Mouse (Mus musculus) CH12.LX (cell line): ENCODE measurements around the gene Ubap2l. TPM values are rescaled to one million over a fixed set of nuclear protein-coding genes. Genes with fewer than 3 reads are reported as not detected.

Source experiments
- DNase-seq: peaks from one replicate; pipeline ENCODE4 v3.0.0-alpha.2; 2013; ENCODE audit errors: extremely low read depth
- H3K27ac ChIP-seq: 2 replicates; pipeline ENCODE4 v1.5.1; 2012; ENCODE audit warnings: low read depth, mild to moderate bottlenecking, control low read depth, moderate library complexity; ENCODE audit not compliant: insufficient read depth
- H3K27me3 ChIP-seq: replicated peaks from 2 replicates; pipeline ENCODE3; 2012; ENCODE audit warnings: inconsistent platforms
- H3K36me3 ChIP-seq, 2 experiments: replicated peaks in 1 of 2; 2 replicates each; pipeline versions ENCODE3 to v1.6.1; 2012; ENCODE audit warnings: inconsistent platforms in 1 of 2, low read length in 1 of 2, mild to moderate bottlenecking in 1 of 2, mixed read lengths in 1 of 2, moderate library complexity in 1 of 2; ENCODE audit not compliant: control insufficient read depth in 1 of 2, insufficient read depth in 1 of 2
- H3K4me1 ChIP-seq, 2 experiments: 2 replicates each; pipeline ENCODE4 v1.6.1; 2012; ENCODE audit warnings: inconsistent platforms in 1 of 2, moderate library complexity in 1 of 2; ENCODE audit not compliant: insufficient read depth in 2 of 2, control insufficient read depth in 1 of 2
- H3K4me2 ChIP-seq: 2 replicates; pipeline ENCODE4 v1.6.1; 2012; ENCODE audit warnings: low read depth, mild to moderate bottlenecking, control low read depth; ENCODE audit not compliant: poor library complexity, insufficient read depth, severe bottlenecking
- H3K4me3 ChIP-seq, 3 experiments: fragments of 150-350 bp in 1 of 3; sonication (generic) in 1 of 3; replicated peaks in 1 of 3; 2 replicates each; pipeline versions ENCODE3 to v1.5.1; 2011 to 2012; ENCODE audit warnings: low read depth in 2 of 3, low read length in 2 of 3, mild to moderate bottlenecking in 2 of 3, moderate library complexity in 2 of 3, control low read depth in 1 of 3, improper control_type of control experiment in 1 of 3, inconsistent platforms in 1 of 3, mixed read lengths in 1 of 3; ENCODE audit not compliant: poor library complexity in 1 of 3
- H3K79me2 ChIP-seq: replicated peaks from 2 replicates; pipeline ENCODE4 v1.6.1; 2012; ENCODE audit warnings: mild to moderate bottlenecking, moderate library complexity; ENCODE audit not compliant: control insufficient read depth, poor library complexity, insufficient read depth, severe bottlenecking; ENCODE audit errors: extremely low read depth
- H3K9ac ChIP-seq: 2 replicates; pipeline ENCODE4 v1.6.1; 2012; ENCODE audit warnings: low read depth, mild to moderate bottlenecking, control low read depth, moderate library complexity; ENCODE audit not compliant: insufficient read depth
- H3K9me3 ChIP-seq: replicated peaks from 2 replicates; pipeline ENCODE3; 2012; ENCODE audit warnings: low read length, inconsistent platforms, mixed read lengths
- CTCF ChIP-seq, 2 experiments: IDR thresholded peaks in 1 of 2; conservative IDR thresholded peaks in 1 of 2; 2 replicates each; pipeline ENCODE4 v1.5.1; 2011 to 2012; ENCODE audit warnings: low read depth in 2 of 2, low read length in 2 of 2, improper control_type of control experiment in 1 of 2, inconsistent platforms in 1 of 2, mild to moderate bottlenecking in 1 of 2, moderate library complexity in 1 of 2
- E2F4 ChIP-seq: IDR thresholded peaks from 2 replicates; pipeline ENCODE4 v1.6.1; 2011; ENCODE audit warnings: low read depth, low read length, improper control_type of control experiment; ENCODE audit not compliant: insufficient replicate concordance
- ELF1 ChIP-seq: IDR thresholded peaks from 2 replicates; pipeline ENCODE4 v1.6.1; 2014; ENCODE audit warnings: low read depth, mild to moderate bottlenecking, inconsistent platforms, low read length, improper control_type of control experiment
- IRF4 ChIP-seq: IDR thresholded peaks from 2 replicates; pipeline ENCODE4 v1.6.1; 2014; ENCODE audit warnings: low read depth, mild to moderate bottlenecking, inconsistent platforms, low read length, improper control_type of control experiment
- JUND ChIP-seq: conservative IDR thresholded peaks from 2 replicates; pipeline ENCODE4 v1.6.1; 2011; ENCODE audit warnings: low read depth, low read length, improper control_type of control experiment
- KAT2A ChIP-seq: IDR thresholded peaks from 2 replicates; pipeline ENCODE4 v1.6.1; 2012; ENCODE audit warnings: low read length, improper control_type of control experiment, inconsistent platforms; ENCODE audit not compliant: insufficient replicate concordance
- MEF2A ChIP-seq: IDR thresholded peaks from 2 replicates; pipeline ENCODE4 v1.6.1; 2014; ENCODE audit warnings: low read depth, mild to moderate bottlenecking, inconsistent platforms, low read length, improper control_type of control experiment, borderline replicate concordance
- MXI1 ChIP-seq: IDR thresholded peaks from 2 replicates; pipeline ENCODE4 v1.6.1; 2011; ENCODE audit warnings: mild to moderate bottlenecking, low read depth, low read length, improper control_type of control experiment
- MYC ChIP-seq: IDR thresholded peaks from 2 replicates; pipeline ENCODE4 v1.6.1; 2011; ENCODE audit warnings: low read depth, mild to moderate bottlenecking, improper control_type of control experiment, low read length
- NELFE ChIP-seq: IDR thresholded peaks from 2 replicates; pipeline ENCODE4 v1.6.1; 2011; ENCODE audit warnings: low read depth, low read length, improper control_type of control experiment
- NRF1 ChIP-seq: IDR thresholded peaks from 2 replicates; pipeline ENCODE4 v1.6.1; 2014; ENCODE audit warnings: low read depth, mild to moderate bottlenecking, inconsistent platforms, low read length, improper control_type of control experiment, moderate library complexity
- POLR2A ChIP-seq: IDR thresholded peaks from 2 replicates; pipeline ENCODE4 v1.6.1; 2011; ENCODE audit warnings: low read depth, mild to moderate bottlenecking, improper control_type of control experiment, low read length
- POLR2AphosphoS2 ChIP-seq: IDR thresholded peaks from 2 replicates; pipeline ENCODE4 v1.6.1; 2011; ENCODE audit warnings: low read depth, low read length, improper control_type of control experiment
- RAD21 ChIP-seq: IDR thresholded peaks from 2 replicates; pipeline ENCODE4 v1.6.1; 2011; ENCODE audit warnings: low read depth, mild to moderate bottlenecking, low read length, improper control_type of control experiment, moderate library complexity
- RCOR1 ChIP-seq: conservative IDR thresholded peaks from 2 replicates; pipeline ENCODE4 v1.6.1; 2012; ENCODE audit warnings: low read depth, mild to moderate bottlenecking, inconsistent platforms, low read length, improper control_type of control experiment
- SIN3A ChIP-seq: IDR thresholded peaks from 2 replicates; pipeline ENCODE4 v1.6.1; 2012; ENCODE audit warnings: low read length, improper control_type of control experiment, inconsistent platforms
- SMC3 ChIP-seq: IDR thresholded peaks from 2 replicates; pipeline ENCODE4 v1.6.1; 2011; ENCODE audit warnings: low read depth, low read length, improper control_type of control experiment
- TBP ChIP-seq: conservative IDR thresholded peaks from 2 replicates; pipeline ENCODE4 v1.6.1; 2011; ENCODE audit warnings: low read depth, low read length, improper control_type of control experiment
- UBTF ChIP-seq: IDR thresholded peaks from 2 replicates; pipeline ENCODE4 v1.6.1; 2012; ENCODE audit warnings: low read depth, mild to moderate bottlenecking, inconsistent platforms, low read length, improper control_type of control experiment, moderate library complexity
- USF1 ChIP-seq: IDR thresholded peaks from 2 replicates; pipeline ENCODE4 v1.6.1; 2014; ENCODE audit warnings: low read depth, mild to moderate bottlenecking, inconsistent platforms, low read length, improper control_type of control experiment
- USF2 ChIP-seq: conservative IDR thresholded peaks from 2 replicates; pipeline ENCODE4 v1.6.1; 2011; ENCODE audit warnings: low read depth, low read length, improper control_type of control experiment
- ZKSCAN1 ChIP-seq: IDR thresholded peaks from 2 replicates; pipeline ENCODE4 v1.6.1; 2012; ENCODE audit warnings: low read depth, inconsistent platforms, low read length, improper control_type of control experiment, borderline replicate concordance
- ZMIZ1 ChIP-seq: IDR thresholded peaks from 2 replicates; pipeline ENCODE4 v1.6.1; 2012; ENCODE audit warnings: low read depth, mild to moderate bottlenecking, inconsistent platforms, low read length, improper control_type of control experiment
- ZNF384 ChIP-seq: IDR thresholded peaks from 2 replicates; pipeline ENCODE4 v1.6.1; 2012; ENCODE audit warnings: low read depth, low read length, improper control_type of control experiment, inconsistent platforms
- dilution Hi-C: fragments of 300-500 bp; cut with MboI; formaldehyde crosslinking; loops from 2 replicates; pipeline ENCODE4 v1.14.3; 2020; ENCODE audit warnings: low sequenced_read_pairs; ENCODE audit not compliant: extremely low pct_unique_long_range_greater_than_20kb, extremely low pct_ligation_motif_present
- in situ Hi-C: fragments of 300-500 bp; cut with MboI; formaldehyde crosslinking; loops from 3 replicates; pipeline ENCODE4 v1.14.3; 2019; ENCODE audit warnings: low sequenced_read_pairs, low pct_ligation_motif_present, low pct_unique_long_range_greater_than_20kb, mixed read lengths
- polyA plus RNA-seq: library from polyadenylated mRNA; unstranded; fragments of >175 nt; gene quantifications from 2 replicates; pipeline ENCODE4 v1.2.1, GENCODE M21; 2012; ENCODE audit warnings: low read depth; ENCODE audit not compliant: insufficient read length
- total RNA-seq, 2 experiments: library from RNA; depleted of rRNA; stranded (reverse); fragments of 300-350 nt in 1 of 2; fragments of >200 nt in 1 of 2; gene quantifications; 2 replicates each; pipeline ENCODE4 v1.2.3; 2012 to 2014

The Ubap2l gene
- total and polyA plus RNA-seq, 3 experiments: 49.0 to 201 (median 72.6) TPM

DNA sequence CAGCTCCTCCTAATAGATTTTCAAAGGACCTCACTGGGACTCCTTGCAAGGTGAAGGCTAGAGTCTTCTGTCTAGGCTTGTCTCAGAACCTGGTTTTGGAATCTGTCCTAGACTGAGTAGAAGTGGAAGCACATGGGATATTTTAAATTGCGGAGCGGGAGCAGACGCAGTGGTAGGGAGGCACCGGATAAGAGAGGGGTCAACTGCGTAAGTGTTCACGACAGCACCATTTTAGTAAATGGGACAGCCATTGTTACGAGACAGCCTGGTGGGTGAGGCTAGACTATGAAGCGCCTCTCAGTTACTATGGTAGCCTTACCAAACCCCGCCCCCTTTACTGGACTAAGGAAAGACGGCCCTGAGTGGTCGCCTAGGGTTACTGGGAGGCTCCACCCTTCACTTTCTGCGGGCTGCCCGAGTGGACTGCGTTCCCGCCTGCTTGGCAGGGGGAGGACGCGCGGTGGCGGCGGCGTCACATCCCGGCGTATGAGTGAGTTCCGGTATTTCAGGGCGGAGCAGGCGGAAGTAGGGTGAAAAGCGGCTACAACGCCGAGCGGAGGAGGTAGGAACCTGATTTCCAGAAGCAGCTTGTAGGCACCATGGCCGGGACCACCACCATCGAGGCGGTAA lies 26.8 kb upstream of the Ubap2l start (continued):
- TF ChIP-seq TBP: peak; percentile 76; the same call in 1 of the 2 replicates
- TF ChIP-seq POLR2A: peak; percentile 82
- no peak for TF ChIP-seq ZKSCAN1
- TF ChIP-seq ZMIZ1: peak; percentile 32; the same call in 1 of the 2 replicates
- TF ChIP-seq IRF4: 0 out of 2 replicates have a peak, but pooled peaks have one; percentile 6
- peak in 1 of 2 experiments; percentile 24; a peak in 1 of 4 replicates for TF ChIP-seq CTCF (conservative IDR thresholded peaks at IDR 0.05 in 1 of 2, IDR thresholded peaks at IDR 0.05 in 1 of 2; ENCODE audit: low read depth in 2 of 2, low read length in 2 of 2)

DNA sequence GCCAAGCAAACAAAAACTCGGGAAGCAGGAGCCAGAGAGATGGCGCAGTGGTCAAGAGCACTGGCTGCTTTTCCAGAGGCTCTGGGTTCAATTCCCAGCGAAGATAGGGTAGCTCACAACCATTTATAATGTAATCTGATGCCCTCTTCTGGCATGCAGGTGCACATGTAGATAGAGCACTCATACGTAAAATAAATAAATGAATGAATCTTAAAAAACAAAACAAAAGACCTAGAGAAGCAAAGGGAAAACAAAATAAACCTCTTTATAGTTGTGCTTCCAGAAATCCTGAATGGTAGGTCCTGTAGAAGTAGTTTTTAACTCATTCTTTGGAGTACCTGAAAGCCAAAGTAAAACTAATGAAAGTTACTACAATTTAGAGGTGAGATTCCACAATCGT lies 25.8 kb upstream of the Ubap2l start:
- dilution Hi-C loops: no loop called here
- Histone ChIP-seq H3K27me3 (no peaks in the 10 kb centered on the region), H3K9ac (peak overlapping the region; percentile 49; the same call in 1 of the 2 replicates), H3K27ac (no peak overlapping the region), H3K9me3 (no peaks in the 10 kb centered on the region), H3K79me2 (peaks cover 29% of the 10 kb centered on the region), H3K4me3 (no peak overlapping the region), H3K4me1 (peaks cover 0 to 23% of the 10 kb centered on the region in 2 experiments; a peak in 3 of 4 replicates), H3K4me2 (peak overlapping the region; percentile 97; the same call in 1 of the 2 replicates), H3K36me3 (peaks cover 0 to 7% of the 10 kb centered on the region in 2 experiments)
- TF ChIP-seq POLR2A (no peak), CTCF (conservative IDR thresholded peaks at IDR 0.05 in 1 of 2, IDR thresholded peaks at IDR 0.05 in 1 of 2; ENCODE audit: low read depth in 2 of 2, low read length in 2 of 2) (peak in 1 of 2 experiments; percentile 27; a peak in 1 of 4 replicates), UBTF (no peak)
- in situ Hi-C loops: loop anchor here (10.0 kb wide), 2 partner anchors 113 to 283 kb away; partner anchors contain the start of gene Atp8b2
- no peak for DNase-seq

DNA sequence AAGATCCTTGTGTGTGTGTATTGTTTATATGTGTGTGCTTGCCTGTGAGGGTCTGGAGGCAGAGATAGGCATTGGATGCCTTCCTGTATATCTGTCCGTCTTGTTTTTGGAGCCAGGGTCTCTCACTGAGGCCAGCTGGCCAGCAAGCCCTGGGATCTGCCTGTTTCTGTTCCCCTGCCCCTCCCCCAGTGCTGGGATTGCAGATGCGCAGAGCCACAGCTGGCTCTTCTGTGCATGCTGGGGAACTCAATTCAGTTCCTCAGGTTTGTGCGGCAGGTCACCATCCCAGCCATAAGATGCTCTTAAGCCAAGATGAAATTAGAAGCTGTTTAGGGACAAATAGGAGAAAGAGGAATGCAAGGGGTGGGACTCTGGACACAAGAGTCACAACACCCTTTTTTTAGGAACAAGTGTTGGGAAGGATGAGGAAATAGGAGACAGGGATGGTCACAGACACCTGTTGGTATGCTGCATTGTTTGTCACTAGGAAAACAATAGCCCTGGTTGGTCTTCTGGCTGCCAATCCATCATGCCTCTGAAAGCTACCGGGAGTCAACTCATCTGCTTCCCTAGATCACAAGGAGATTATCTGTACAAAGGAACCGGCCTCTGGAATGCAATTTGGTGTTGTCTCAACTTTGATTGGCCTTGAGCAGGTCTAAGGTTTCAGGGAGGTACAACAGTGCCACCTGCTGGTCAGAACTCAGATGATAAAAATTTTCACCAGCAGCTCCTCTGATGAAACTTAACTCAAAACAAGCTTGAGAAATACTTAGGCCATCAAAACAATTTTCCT lies 24.7 kb upstream of the Ubap2l start:
- H3K36me3 ChIP-seq: peaks cover 0 to under 1% of the 10 kb centered on the region in 2 experiments
- no peak overlapping the region for H3K9ac ChIP-seq
- no peak overlapping the region for H3K4me3 ChIP-seq
- no peaks in the 10 kb centered on the region for H3K27me3 ChIP-seq
- dilution Hi-C loops: no loop called here
- in situ Hi-C loops: loop anchor here (10.0 kb wide), 2 partner anchors 112 to 282 kb away; partner anchors contain the start of gene Atp8b2
- H3K79me2 ChIP-seq: peaks cover 18% of the 10 kb centered on the region
- peak; percentile 86 for DNase-seq
- H3K4me1 ChIP-seq: peaks cover 4 to 28% of the 10 kb centered on the region in 2 experiments
- TF ChIP-seq KAT2A: no peak
- TF ChIP-seq USF1: no peak
- TF ChIP-seq MYC: peak; percentile 61; the same call in 1 of the 2 replicates
- TF ChIP-seq SIN3A: peak; percentile 42; the same call in 1 of the 2 replicates
- TF ChIP-seq SMC3: peak; percentile 70
- TF ChIP-seq NRF1: no peak
- TF ChIP-seq MXI1: 0 out of 2 replicates have a peak, but pooled peaks have one; percentile 40
- peak; percentile 55; the same call in 1 of the 2 replicates for TF ChIP-seq E2F4
- peak; percentile 90 for TF ChIP-seq RAD21
- 0 out of 2 replicates have a peak, but pooled peaks have one; percentile 26 for TF ChIP-seq JUND
- TF ChIP-seq IRF4: peak; percentile 38; the same call in 1 of the 2 replicates
- TF ChIP-seq POLR2AphosphoS2: no peak
- no peak; the same call in 1 of the 2 replicates for TF ChIP-seq RCOR1
- TF ChIP-seq USF2: no peak
- TF ChIP-seq ZNF384: peak; percentile 59; the same call in 1 of the 2 replicates
- peak; percentile 38; the same call in 1 of the 2 replicates for TF ChIP-seq NELFE
- peak; percentile 28; the same call in 1 of the 2 replicates for TF ChIP-seq MEF2A
- peak; percentile 81 to 90 for TF ChIP-seq CTCF (conservative IDR thresholded peaks at IDR 0.05 in 1 of 2, IDR thresholded peaks at IDR 0.05 in 1 of 2; ENCODE audit: low read depth in 2 of 2, low read length in 2 of 2)
- peak; percentile 36; the same call in 1 of the 2 replicates for TF ChIP-seq ELF1
- H3K4me2 ChIP-seq: no peak overlapping the region
- H3K9me3 ChIP-seq: no peaks in the 10 kb centered on the region
- no peak overlapping the region for H3K27ac ChIP-seq
